Mouse (Mus musculus) MEL-GATA-1-ER (cell line): ENCODE results near the gene Hoxc11.
A peak's percentile ranks its signal among the peaks of the same experiment; 100 is the strongest.

Source experiments
- DNase-seq: peaks from one replicate; pipeline ENCODE4 v3.0.0-alpha.2; 2012; ENCODE audit warnings: low read depth; ENCODE audit errors: extremely low read depth

The Hoxc11 gene

GRCm38 (mm10) chr15:102936279-102936972 is 17.8 kb upstream of the Hoxc11 start, which contains the start of gene Hoxc12:
Gene Hoxc12, plus strand, starts transcription at chr15:102936757.
- DNase-seq, result no peak

- DNase-seq, result no peak
These were observed 17.1 kb upstream of the Hoxc11 start for GRCm38 (mm10) chr15:102937036-102937666.

- DNase-seq, result no peak
These were observed 14.7 kb upstream of the Hoxc11 start for GRCm38 (mm10) chr15:102939256-102940155.

- no peak for DNase-seq
These were observed 11.3 kb upstream of the Hoxc11 start for GRCm38 (mm10) chr15:102942739-102943467.

GRCm38 (mm10) chr15:102943468-102943813 is 10.8 kb upstream of the Hoxc11 start:
- no peak for DNase-seq

GRCm38 (mm10) chr15:102945185-102946077 is 8.8 kb upstream of the Hoxc11 start:
- peak; percentile 69 for DNase-seq

- DNase-seq, result no peak
These were observed 7.0 kb upstream of the Hoxc11 start for GRCm38 (mm10) chr15:102947276-102947675.

- no peak for DNase-seq
These were observed 5.4 kb upstream of the Hoxc11 start for GRCm38 (mm10) chr15:102948842-102949241.

- DNase-seq, result no peak
These were observed 4.5 kb upstream of the Hoxc11 start for GRCm38 (mm10) chr15:102949696-102950095.

- no peak for DNase-seq
These were observed 3.4 kb upstream of the Hoxc11 start for GRCm38 (mm10) chr15:102950877-102951276.

- DNase-seq, result no peak
These were observed 666 bp upstream of the Hoxc11 start for GRCm38 (mm10) chr15:102953561-102953960.

GRCm38 (mm10) chr15:102955007-102955382 is 768 bp downstream of the Hoxc11 start:
- DNase-seq, result no peak

GRCm38 (mm10) chr15:102955833-102956640 is 1.8 kb downstream of the Hoxc11 start:
- no peak for DNase-seq

GRCm38 (mm10) chr15:102956906-102957305 is 2.7 kb downstream of the Hoxc11 start:
- DNase-seq, result no peak

- no peak for DNase-seq
These were observed 5.5 kb downstream of the Hoxc11 start for GRCm38 (mm10) chr15:102959663-102960191.

GRCm38 (mm10) chr15:102961728-102962127 is 7.5 kb downstream of the Hoxc11 start:
- no peak for DNase-seq

- DNase-seq, result no peak
These were observed 8.3 kb downstream of the Hoxc11 start for GRCm38 (mm10) chr15:102962492-102962891.

GRCm38 (mm10) chr15:102963259-102963658 is 9.0 kb downstream of the Hoxc11 start:
- no peak for DNase-seq
